Mouse (Mus musculus) c-Kit-positive CD71-positive TER-119-positive erythroid progenitor cells, embryonic 14.5 days (primary cell): ENCODE results near the gene Sfmbt2.

Experiments used
- DNase-seq: peaks from one replicate; pipeline ENCODE4 v3.0.0-alpha.2; 2013; ENCODE audit warnings: low spot score

Sfmbt2 gene

DNA sequence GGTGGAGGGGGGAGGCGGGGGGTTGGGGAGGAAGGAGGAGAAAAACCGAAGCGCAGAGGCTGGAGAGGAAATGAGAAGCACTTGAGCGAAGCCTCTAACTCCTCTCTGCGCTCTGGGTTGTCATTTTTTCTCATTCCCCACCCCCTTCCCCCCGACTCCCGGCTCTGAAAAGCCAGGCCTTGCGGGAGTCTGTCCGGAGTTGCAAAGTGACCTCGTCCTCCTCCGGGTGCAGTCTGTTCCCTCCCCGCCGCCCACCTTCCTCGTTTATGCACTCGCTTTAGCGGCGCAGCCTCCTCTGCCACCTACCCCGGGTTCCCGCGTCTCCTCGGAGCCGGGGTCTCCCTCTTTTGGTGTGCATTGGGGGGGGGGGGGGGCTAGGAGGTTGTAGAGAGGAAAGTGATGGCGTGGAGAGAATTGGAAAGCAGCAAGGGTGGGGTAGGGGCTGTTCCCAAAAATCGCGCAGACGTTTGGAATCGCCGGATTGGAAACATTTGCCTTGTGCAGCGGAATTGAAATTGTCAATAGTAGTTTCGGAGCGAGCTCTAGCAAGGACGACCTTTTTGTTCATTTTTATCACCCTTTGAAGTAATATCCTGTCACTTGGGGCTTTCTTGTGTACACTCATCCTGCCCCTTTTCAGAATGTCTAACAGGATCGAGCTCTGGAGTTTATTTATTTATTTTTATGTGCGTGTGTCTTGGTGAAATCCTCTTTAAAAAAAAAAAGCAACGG lies 2.6 kb downstream of the Sfmbt2 start:
- DNase-seq, result no peak

- DNase-seq, result no peak
Measured at GRCm38 (mm10) chr2:10373508-10374206, 3.3 kb downstream of the Sfmbt2 start.

- DNase-seq, result no peak
Measured at GRCm38 (mm10) chr2:10374207-10375023, 4.1 kb downstream of the Sfmbt2 start.

GRCm38 (mm10) chr2:10375024-10375372 lies 4.7 kb downstream of the Sfmbt2 start:
- no peak for DNase-seq

GRCm38 (mm10) chr2:10389988-10390387 lies 19.7 kb downstream of the Sfmbt2 start:
- DNase-seq, result no peak

- DNase-seq, result no peak
Measured at GRCm38 (mm10) chr2:10390791-10391190, 20.5 kb downstream of the Sfmbt2 start.

DNA sequence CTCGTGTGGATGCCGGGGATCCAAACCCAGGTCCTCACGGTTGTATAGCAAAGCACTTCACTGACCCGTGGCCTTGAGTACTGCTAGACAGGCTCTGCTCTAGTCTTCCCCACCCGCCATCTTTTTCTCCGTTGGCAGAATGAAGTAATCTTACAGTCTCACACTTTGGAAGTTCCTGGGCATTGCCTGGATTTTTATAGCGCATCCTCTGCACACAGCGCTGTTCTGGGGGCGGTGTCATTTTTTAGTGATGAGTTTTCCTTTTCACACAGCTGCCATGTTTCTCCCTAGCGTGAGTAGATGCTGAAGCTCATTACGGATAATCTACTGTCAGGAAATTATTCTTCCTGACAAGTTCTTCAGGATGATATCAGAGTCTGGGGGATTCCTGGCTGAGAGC lies 24.8 kb downstream of the Sfmbt2 start:
- no peak for DNase-seq

GRCm38 (mm10) chr2:10397790-10398189 lies 27.5 kb downstream of the Sfmbt2 start:
- no peak for DNase-seq

- DNase-seq, result no peak
Measured at GRCm38 (mm10) chr2:10406151-10406550, 35.8 kb downstream of the Sfmbt2 start.

DNA sequence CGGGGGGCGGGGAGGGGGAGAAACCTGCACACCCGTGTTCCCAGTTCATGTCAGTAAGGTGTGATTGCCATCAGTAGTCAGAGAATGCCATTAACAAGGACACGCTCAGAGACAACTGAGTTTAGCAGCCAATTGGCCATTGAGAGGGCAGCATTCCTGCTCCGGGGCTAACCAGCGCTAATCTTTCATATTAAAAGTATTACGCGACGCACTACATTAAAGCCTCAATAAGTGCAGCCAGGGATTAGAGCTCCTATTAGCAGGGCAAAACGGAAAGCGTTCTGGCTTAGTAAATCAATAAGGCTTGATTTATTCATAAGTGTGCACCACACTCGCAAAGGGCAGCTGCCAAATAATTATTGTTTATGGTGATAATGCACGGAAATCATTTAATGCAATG lies 39.1 kb downstream of the Sfmbt2 start:
- no peak for DNase-seq

DNA sequence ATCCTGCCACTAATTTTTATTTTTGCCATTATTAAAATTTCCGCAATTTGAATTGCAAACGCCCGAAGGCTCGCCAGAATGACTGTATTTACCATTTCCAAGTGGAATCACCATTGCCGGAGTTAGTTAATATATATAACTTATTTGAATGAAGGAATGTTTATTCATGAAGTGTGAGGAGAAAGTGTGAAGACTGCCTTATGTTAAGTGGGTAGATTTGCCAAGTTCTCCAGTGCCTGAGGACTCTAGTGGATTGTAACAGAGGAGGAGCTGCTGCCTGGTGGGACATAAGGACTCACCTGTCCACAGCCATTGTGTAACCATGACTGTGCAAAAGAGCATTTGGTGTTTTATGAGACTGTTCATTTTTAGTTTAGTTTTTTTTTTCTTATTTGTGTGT lies 39.8 kb downstream of the Sfmbt2 start:
- DNase-seq, result no peak

DNA sequence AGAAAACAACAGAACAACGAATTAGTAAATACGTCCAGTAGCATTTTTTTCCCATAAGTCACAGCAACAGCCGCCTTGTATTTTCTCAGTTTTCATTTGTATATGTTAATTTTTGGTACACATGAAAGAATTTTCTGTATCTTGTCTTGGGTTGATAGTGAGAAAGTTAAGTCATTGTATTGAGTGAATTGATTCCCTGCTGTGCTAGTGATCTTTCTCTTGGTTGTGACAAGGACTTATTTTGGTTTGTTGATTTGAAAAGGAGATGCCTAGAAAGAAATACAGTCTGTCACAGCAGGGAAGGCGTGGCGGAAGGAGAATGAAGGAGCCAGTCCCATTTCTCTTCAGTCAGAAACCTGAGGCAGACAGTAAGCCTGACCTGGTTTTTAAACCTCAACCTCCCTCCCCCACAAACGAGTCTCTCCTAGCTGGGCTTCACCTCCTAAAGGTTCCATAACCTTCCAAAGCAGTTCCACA lies 50.7 kb downstream of the Sfmbt2 start:
- no peak for DNase-seq

GRCm38 (mm10) chr2:10437290-10437689 lies 67.0 kb downstream of the Sfmbt2 start:
- DNase-seq, result no peak

GRCm38 (mm10) chr2:10441811-10442210 lies 71.5 kb downstream of the Sfmbt2 start:
- DNase-seq, result no peak

DNA sequence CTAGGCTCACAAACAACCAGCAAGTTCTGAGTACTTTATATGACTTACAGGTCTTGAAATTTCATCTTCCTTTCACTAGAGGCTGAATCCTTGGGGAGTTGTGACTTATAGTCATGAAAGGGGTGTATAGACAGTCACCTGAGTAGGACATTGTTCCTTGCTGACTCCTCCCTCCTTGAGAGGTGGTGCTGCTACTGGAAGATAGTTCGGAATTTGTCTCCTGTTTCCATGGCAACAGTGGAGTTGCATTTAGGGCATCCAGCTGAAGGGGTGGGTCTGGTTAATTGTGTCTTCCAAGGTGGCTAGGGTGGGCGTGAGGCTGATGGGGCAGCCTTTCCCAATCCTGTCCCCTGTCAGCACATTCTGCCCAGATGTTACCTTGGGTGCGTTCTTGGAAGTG lies 83.3 kb downstream of the Sfmbt2 start:
- DNase-seq, result no peak

DNA sequence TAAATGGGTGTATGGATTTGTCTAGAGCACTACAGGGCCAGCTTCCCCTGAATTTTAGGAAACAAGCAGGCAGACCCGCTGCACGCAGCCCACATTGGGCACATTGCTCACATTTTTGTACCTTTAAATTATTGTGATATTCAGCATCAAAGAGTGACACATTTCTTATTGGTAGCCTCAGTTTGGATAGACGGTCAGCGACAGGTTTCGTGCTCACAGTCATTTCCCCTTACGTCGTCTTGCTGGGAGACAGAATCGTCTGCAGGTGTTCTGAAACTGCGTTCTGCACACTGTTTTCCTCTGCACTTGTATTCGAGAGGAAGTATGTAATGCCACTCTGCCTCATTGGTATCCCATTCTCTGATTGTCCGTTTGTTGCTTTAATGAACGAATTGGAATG lies 88.0 kb downstream of the Sfmbt2 start:
- DNase-seq, result no peak

DNA sequence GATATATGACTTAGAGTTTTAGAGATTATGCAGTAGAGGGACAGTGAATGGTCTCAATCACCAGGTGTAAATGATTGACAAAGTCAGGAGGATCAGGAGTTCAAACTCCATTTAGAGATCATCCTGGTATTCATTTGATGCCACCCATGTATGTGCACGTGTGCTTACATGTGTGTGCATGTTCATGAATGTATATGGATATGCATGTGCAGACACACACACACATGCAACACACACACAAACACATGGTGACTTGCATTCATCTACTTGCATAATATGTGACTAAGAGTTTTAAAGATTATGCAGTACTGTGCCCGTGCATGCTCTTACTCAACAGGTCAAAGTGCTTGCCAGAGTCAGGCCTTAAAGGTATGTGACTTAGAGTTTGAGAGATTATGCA lies 146.2 kb downstream of the Sfmbt2 start:
- DNase-seq, result no peak

DNA sequence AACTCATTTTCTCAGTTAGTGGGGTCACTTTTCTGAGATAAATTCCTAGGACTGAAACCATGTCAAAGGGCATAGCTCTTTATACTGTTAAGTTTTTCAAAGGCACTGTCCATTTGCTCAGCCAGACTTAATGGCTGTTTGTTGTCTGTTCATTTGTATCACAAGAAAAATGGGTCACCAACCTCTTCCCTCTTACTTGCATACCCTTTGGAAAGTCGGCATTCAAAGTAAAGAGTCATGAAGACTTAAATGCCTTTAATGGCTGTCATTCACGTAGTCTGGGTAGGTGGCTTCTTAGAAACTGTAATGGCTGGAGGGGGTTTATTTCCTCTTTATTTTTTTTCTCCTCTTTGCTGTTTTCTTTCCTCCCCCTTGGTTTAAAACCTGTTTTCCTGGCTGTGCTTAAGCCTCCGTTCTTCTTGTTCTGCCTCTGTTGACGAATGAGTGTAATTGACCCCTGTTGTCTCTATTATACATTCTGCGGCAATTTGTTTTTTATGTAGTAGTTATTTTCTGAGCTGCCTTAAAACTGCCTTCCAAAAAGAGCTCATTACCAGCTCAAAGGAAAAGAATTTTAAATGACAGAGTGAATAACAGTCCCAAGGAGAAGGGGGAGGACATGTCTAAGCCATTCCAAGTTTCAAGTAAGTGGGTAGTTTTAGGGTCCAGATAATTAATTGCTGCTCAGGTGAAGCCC lies 151.6 kb downstream of the Sfmbt2 start:
- DNase-seq, result no peak

- DNase-seq, result no peak
Measured at GRCm38 (mm10) chr2:10525622-10526021, 155.3 kb downstream of the Sfmbt2 start.

DNA sequence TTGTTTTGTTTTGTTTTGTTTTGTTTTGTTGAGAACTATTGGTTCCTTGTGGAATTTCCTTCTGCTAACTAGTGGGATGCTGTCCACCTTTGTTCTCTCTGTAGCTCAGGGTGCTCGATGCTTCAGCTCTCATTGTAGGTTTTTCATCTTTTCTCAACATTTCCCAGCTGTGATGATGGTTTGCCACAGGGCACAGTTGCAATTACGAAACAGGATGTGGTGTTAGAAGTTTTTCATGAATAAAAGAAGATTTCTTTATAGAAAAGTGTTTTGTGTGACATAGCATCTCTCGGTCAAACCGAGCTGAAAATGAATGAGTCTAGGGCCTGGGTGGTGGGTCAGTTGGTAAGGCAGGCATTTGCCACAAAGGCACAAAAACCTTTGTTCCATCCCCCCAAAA lies 171.5 kb downstream of the Sfmbt2 start:
- DNase-seq, result no peak

GRCm38 (mm10) chr2:10542388-10542787 lies 172.1 kb downstream of the Sfmbt2 start:
- no peak for DNase-seq

DNA sequence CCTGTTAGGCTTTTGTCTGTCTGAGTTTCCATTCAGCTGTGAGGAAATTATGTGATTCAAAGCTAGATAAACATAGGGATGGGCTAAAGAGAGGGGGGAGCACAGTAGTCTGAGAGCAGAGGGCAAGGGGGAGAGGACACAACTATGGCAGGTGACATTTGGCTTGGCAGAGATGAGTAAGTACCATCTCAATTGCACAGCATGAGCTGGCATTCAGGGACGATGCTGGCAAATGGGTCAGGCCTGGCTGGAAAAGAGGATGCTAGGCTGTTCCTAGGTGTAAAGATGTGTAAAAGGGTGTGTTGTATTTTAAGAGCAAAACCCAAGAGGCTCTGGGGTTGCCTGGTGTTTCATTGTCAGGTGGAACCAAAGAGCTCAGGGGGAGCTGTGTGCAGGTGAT lies 188.5 kb downstream of the Sfmbt2 start:
- DNase-seq, result no peak
